Mouse (Mus musculus) heart, adult 8-10 months (tissue): ENCODE measurements at regions not wholly inside any gene's neighbourhood (a gene's known extent, or its start where the extent isn't known, plus 50 kb on each side); places are given as distances from the start of the nearest gene placed in this dataset.

Experiments
- DNase-seq: peaks from one replicate; pipeline ENCODE4 v3.0.0; 2022; ENCODE audit warnings: low spot score

DNA sequence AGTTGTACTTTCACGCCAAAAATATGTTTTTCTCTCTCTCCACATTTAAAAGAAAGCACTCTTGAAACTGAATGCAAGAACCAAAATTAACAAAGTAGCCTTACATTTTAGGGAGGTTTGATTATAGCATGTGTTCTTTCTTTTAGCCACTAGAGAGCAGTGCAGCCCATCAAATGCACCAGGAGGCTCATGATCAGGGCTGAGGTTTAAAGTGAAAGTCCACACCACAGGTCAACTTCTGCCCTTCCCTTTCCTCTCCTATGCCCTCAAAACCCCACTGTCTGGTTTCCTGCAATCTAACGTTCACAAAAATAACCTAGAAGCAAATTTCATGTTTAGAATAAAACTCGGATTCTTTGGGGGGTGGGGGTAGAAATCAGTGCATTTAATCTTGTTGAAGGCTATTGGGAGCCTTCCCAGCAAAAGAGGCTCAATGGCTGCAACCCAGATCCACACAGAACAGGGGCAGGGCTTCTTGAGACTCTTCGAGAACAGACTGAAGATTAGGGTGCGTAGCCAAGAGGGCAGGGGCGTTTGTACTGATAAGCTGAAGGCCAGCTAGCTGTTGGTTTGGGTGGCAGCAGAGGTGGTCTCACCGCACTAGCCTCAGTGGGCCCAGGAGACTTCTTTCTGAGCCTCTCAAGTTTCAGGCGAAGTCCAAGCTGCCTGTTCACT, 59.3 kb upstream of the Zfp770 start:
- DNase-seq: peak; percentile 24

GRCm38 (mm10) chr2:114259539-114259938, 58.3 kb upstream of the Zfp770 start:
- no peak for DNase-seq
